Mouse (Mus musculus) heart, adult 2 months (tissue): ENCODE data around the gene Gls.

Experiments used
- EP300 ChIP-seq: fragments of 200-500 bp; IDR thresholded peaks from 2 replicates; pipeline ENCODE4 v1.6.1; 2011; ENCODE audit warnings: low read depth, low read length, control low read depth; ENCODE audit not compliant: insufficient read depth
- POLR2A ChIP-seq: fragments of 200-500 bp; IDR thresholded peaks from 2 replicates; pipeline ENCODE4 v1.6.1; 2011; ENCODE audit warnings: mild to moderate bottlenecking, low read depth, low read length, control low read depth; ENCODE audit not compliant: insufficient read depth

- TF ChIP-seq EP300 (no peak), POLR2A (no peak)
Observed at GRCm38 (mm10) chr1:52242270-52242669, 9.2 kb upstream of the Gls start.
